Mouse (Mus musculus): ENCODE results near the gene Tubgcp2.
A peak's percentile ranks its signal among the peaks of the same experiment; 100 is the strongest.

Gene Tubgcp2

GRCm38 (mm10) chr7:140036281-140037170 is at the start of gene Tubgcp2, which contains the start of gene Zfp511:
TSS of gene Tubgcp2 (minus strand) at chr7:140036669.
TSS of gene Zfp511 (plus strand) at chr7:140036391.
- peak; percentile 5; the same call in 1 of the 2 replicates for TF ChIP-seq GATA4 (IDR thresholded peaks at IDR 0.05; ENCODE audit: insufficient replicate concordance, low read length)

- TF ChIP-seq GATA4 (IDR thresholded peaks at IDR 0.05; ENCODE audit: insufficient replicate concordance, low read length) = no peak
Measured at GRCm38 (mm10) chr7:140082242-140082678, 45.8 kb upstream of the Tubgcp2 start, which contains the start of gene Caly. TSS of gene Caly (minus strand) at chr7:140082548.

- TF ChIP-seq GATA4 (IDR thresholded peaks at IDR 0.05; ENCODE audit: insufficient replicate concordance, low read length) = no peak
Measured at GRCm38 (mm10) chr7:140081408-140082241, 45.2 kb upstream of the Tubgcp2 start.

GRCm38 (mm10) chr7:140080503-140081156 is 44.2 kb upstream of the Tubgcp2 start:
- no peak for TF ChIP-seq GATA4 (IDR thresholded peaks at IDR 0.05; ENCODE audit: insufficient replicate concordance, low read length)

GRCm38 (mm10) chr7:140078711-140079110 is 42.2 kb upstream of the Tubgcp2 start:
- no peak for TF ChIP-seq GATA4 (IDR thresholded peaks at IDR 0.05; ENCODE audit: insufficient replicate concordance, low read length)

GRCm38 (mm10) chr7:140077698-140078097 is 41.2 kb upstream of the Tubgcp2 start:
- TF ChIP-seq GATA4 (IDR thresholded peaks at IDR 0.05; ENCODE audit: insufficient replicate concordance, low read length) = no peak

GRCm38 (mm10) chr7:140070042-140070711 is 33.7 kb upstream of the Tubgcp2 start:
- TF ChIP-seq GATA4 (IDR thresholded peaks at IDR 0.05; ENCODE audit: insufficient replicate concordance, low read length) = no peak

- TF ChIP-seq GATA4 (IDR thresholded peaks at IDR 0.05; ENCODE audit: insufficient replicate concordance, low read length) = no peak
Measured at GRCm38 (mm10) chr7:140067397-140067796, 30.9 kb upstream of the Tubgcp2 start.

GRCm38 (mm10) chr7:140063092-140063491 is 26.6 kb upstream of the Tubgcp2 start:
- TF ChIP-seq GATA4 (IDR thresholded peaks at IDR 0.05; ENCODE audit: insufficient replicate concordance, low read length) = no peak

- no peak for TF ChIP-seq GATA4 (IDR thresholded peaks at IDR 0.05; ENCODE audit: insufficient replicate concordance, low read length)
Measured at GRCm38 (mm10) chr7:140062307-140062706, 25.8 kb upstream of the Tubgcp2 start.

GRCm38 (mm10) chr7:140061832-140062130 is 25.3 kb upstream of the Tubgcp2 start:
- TF ChIP-seq GATA4 (IDR thresholded peaks at IDR 0.05; ENCODE audit: insufficient replicate concordance, low read length) = no peak

GRCm38 (mm10) chr7:140060936-140061831 is 24.7 kb upstream of the Tubgcp2 start:
- TF ChIP-seq GATA4 (IDR thresholded peaks at IDR 0.05; ENCODE audit: insufficient replicate concordance, low read length) = no peak

- TF ChIP-seq GATA4 (IDR thresholded peaks at IDR 0.05; ENCODE audit: insufficient replicate concordance, low read length) = no peak
Measured at GRCm38 (mm10) chr7:140059601-140060000, 23.1 kb upstream of the Tubgcp2 start.

- TF ChIP-seq GATA4 (IDR thresholded peaks at IDR 0.05; ENCODE audit: insufficient replicate concordance, low read length) = no peak
Measured at GRCm38 (mm10) chr7:140058528-140058927, 22.1 kb upstream of the Tubgcp2 start.

Measured in liver, adult (tissue).